Mouse (Mus musculus) midbrain, embryonic 10.5 days (tissue): ENCODE measurements around the gene Rnf183. TPM values are rescaled to one million over a fixed set of nuclear protein-coding genes. Genes with fewer than 3 reads are reported as not detected.
A peak's percentile ranks its signal among the peaks of the same experiment; 100 is the strongest.
"Not testable (repeated sequence)": the region's sequence is repeated elsewhere in the genome, so short reads cannot be mapped to it uniquely, and the experiment has no call there.

ENCODE experiments used
- DNase-seq: peaks from one replicate; pipeline ENCODE4 v3.0.0-alpha.2; 2017; ENCODE audit warnings: low spot score
- H3K27ac ChIP-seq: fragments of 300-500 bp; sonication (generic); replicated peaks from 2 replicates; pipeline ENCODE4 v1.5.1; 2016; ENCODE audit warnings: mild to moderate bottlenecking
- H3K27me3 ChIP-seq: fragments of 300-500 bp; sonication (generic); 2 replicates; pipeline ENCODE4 v1.6.1; 2016; ENCODE audit warnings: low read depth, mild to moderate bottlenecking; ENCODE audit not compliant: poor library complexity, severe bottlenecking
- H3K36me3 ChIP-seq: fragments of 300-500 bp; sonication (generic); 2 replicates; pipeline ENCODE4 v1.6.1; 2016; ENCODE audit warnings: mild to moderate bottlenecking, moderate library complexity
- H3K4me1 ChIP-seq: fragments of 300-500 bp; sonication (generic); 2 replicates; pipeline ENCODE4 v1.6.1; 2016
- H3K4me3 ChIP-seq: fragments of 300-500 bp; sonication (generic); 2 replicates; pipeline ENCODE4 v1.5.1; 2016; ENCODE audit warnings: mild to moderate bottlenecking, moderate library complexity
- H3K9me3 ChIP-seq: fragments of 300-500 bp; sonication (generic); replicated peaks from 2 replicates; pipeline ENCODE4 v1.6.1; 2016; ENCODE audit warnings: mild to moderate bottlenecking
- WGBS: fragments of 180-500 bp; shearing (Covaris S2); methylation state at CpG from one replicate; pipeline ENCODE4 v1.1.7; 2016; 5-methylcytosine and 5-hydroxymethylcytosine counted together
- polyA plus RNA-seq: library from polyadenylated mRNA; unstranded; fragments of >200 nt; fragmentation: Nextera tagmentation; extraction: Ambion mirVana; gene quantifications from 2 replicates; pipeline ENCODE4 v1.2.1, GENCODE M21; 2016

Rnf183 gene
- not detected in 2 replicates for polyA plus RNA-seq

DNA sequence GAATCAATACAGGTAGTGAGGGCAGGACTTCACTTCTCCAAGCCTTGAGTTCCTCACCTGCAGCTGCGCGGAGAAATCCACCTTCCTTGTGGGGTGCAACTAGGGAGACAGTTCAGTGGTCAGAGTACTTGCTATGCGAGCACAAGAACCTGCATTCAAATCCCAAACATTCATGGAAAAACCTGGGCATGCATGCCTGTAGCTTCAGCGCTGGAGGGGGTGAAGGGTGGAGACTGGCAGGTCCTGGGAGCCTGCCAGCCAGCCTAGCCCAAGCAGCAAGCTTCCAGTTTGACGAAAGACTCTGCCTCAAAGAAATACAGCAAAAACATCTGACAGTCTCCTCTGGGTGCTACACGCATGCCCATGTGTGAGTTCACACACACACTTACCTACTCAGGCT, at the start of gene Rnf183:
TSS of gene Rnf183 (minus strand) at position 172 of the 400 bp plus-strand sequence.
- H3K4me1 ChIP-seq, result no peaks in the 10 kb centered on the region
- WGBS, result 89% methylated on average over 6 of the region's 6 CpGs
- H3K36me3 ChIP-seq, result no peaks in the 10 kb centered on the region
- H3K4me3 ChIP-seq, result no peak within 1 kb of the TSS
- no peak for DNase-seq
- H3K27ac ChIP-seq, result no peak within 1 kb of the TSS
- H3K9me3 ChIP-seq, result no peaks in the 10 kb centered on the region
- no peaks in the 10 kb centered on the region for H3K27me3 ChIP-seq

DNA sequence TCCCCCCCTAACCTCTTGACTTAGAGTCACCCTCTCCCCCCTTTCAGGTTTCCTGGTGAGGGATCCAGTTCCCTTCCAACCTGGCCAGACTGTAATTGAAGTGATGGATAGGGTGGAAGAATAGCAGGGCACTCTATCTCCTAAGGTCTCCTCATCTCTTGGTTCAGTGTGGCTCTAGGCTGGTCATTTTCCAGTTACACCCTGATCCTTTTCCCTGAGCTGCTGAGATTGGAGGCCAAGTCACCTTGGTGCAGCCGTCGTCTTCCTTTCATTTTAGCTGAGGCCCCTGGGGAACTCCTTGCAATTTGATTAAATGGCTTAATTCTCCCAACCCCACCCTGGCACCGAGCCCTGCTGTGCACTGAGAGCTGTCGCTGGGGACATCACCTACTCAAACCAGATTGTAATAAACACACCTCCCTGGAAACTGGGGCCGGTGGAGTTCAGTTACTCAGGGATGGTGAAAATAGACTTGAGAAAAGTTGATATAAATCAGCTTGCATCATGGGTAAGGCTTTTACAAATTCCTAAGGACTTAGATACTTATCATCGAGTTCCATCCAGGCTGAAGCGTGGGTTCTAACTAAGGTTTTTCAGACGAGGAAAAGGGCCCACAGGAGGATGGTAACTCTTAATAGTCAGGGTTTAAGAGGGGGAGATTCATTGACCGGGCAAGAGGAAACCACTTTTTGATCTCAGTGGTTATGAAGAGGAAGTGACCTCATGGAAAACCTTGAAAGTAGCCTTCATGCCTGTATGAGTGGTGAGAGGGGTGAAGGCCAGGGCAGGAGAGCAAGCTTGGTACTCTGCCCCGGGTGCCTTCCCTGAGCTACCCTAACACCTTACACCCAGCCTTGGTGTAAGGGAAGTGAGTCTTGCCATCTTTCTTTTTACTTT, 45.9 kb upstream of the Rnf183 start:
- Histone ChIP-seq H3K36me3 (no peaks in the 10 kb centered on the region), H3K27ac (no peak overlapping the region), H3K27me3 (peaks cover 51% of the 10 kb centered on the region), H3K4me1 (peaks cover 11% of the 10 kb centered on the region), H3K4me3 (no peak overlapping the region), H3K9me3 (no peaks in the 10 kb centered on the region)
- WGBS, result 54% methylated on average over 10 of the region's 10 CpGs
- DNase-seq, result no peak

DNA sequence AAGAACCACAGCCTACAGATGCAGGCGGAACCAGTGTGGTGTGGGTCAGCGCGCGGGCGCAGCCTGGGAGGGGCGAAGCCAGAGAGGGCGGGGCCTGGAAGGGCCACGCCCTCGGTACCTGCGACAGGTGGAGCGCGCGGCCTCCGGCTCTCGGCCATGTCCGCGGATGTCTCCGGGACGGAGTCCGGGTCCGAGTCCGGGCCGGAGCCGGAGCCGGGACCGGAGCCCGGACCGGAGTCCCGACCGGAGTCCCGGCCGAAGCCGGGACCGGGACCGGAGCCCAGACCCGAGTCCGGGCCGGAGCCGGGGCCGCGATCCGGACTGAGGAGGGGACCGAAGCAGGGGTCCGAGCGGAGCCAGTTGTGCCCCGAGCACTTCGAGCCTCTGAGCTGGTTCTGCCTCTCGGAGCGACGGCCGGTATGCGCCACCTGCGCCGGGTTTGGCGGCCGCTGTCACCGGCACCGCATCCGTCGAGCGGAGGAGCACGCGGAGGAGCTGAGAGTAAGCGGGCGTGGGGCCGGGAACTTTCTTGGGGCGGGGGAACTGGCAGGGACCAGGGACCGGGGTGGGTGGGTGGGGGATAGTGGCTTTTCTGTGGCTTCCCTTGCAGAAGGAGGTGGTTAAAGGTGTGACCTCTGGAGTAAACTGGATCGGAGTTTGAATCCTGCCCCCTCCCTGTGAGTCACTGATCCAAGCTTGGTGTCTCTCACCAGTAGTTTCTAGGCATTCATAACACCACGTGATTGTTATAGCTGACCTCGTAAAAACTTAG, 45.1 kb upstream of the Rnf183 start, which contains the start of gene Bspry:
TSS of gene Bspry (plus strand) at position 117 of the 772 bp plus-strand sequence.
- WGBS, result 2% methylated on average over 71 of the region's 71 CpGs

DNA sequence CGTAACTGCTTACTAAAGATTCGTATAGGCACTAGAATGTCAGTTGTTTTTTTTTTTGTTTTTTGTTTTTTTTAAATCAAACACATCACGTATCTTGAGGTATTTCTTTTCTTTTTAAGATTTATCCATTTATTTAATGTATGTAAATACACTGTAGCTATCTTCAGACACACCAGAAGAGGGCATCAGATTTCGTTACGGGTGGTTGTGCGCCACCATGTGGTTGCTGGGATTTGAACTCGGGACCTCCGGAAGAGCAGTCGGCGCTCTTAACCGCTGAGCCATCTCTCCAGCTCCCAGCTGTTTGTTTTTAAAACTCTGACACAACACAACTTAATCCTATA, 44.5 kb upstream of the Rnf183 start:
- H3K9me3 ChIP-seq, H3K27ac ChIP-seq, DNase-seq, H3K36me3 ChIP-seq: not testable (repeated sequence)
- peak overlapping the region; percentile 58 for H3K4me3 ChIP-seq
- H3K27me3 ChIP-seq, result peaks cover 51% of the 10 kb centered on the region
- H3K4me1 ChIP-seq, result peaks cover 11% of the 10 kb centered on the region
- 14% methylated on average over 11 of the region's 11 CpGs for WGBS

More for the DNA sequence above, 45.1 kb upstream of the Rnf183 start, which contains the start of gene Bspry:
- Histone ChIP-seq H3K27ac (no peak within 1 kb of the TSS), H3K27me3 (peaks cover 51% of the 10 kb centered on the region), H3K9me3 (no peaks in the 10 kb centered on the region), H3K36me3 (no peaks in the 10 kb centered on the region), H3K4me3 (peak within 1 kb of the TSS; percentile 58), H3K4me1 (peaks cover 11% of the 10 kb centered on the region)
- DNase-seq, result peak; percentile 33

DNA sequence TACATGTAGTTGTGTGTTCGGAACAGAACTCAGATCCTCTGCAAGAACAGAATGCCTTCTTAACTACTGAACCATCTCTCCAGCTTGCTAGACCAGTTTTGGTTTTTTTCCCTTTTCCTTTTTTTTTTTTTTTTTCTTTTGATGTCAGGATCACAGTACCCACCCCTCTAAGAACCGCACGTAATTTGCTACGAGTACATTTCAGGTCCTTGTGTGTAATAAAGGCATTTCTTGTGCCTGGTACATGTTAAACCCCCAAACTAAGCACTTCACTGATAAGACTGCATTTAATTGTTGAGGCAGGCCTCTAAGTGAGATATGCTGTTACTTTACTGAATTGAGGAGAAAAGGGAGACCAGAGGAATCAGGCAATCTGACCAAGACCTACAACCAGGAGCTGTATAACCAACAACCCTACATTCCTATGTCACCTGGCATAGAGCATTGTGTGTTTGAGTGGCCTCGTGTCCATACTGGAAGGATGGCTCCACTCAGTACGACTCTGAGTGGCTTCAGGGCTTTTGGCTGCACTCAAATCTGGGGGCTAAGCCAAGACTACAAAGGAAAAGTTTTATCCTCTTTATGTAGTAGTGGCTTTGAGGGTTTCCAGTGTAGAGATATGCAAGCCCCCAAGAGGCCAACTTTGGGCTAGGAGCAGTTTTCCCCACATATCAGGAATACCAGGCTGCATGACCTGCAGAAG, 42.6 kb upstream of the Rnf183 start:
- Histone ChIP-seq H3K27ac (no peak overlapping the region), H3K27me3 (peaks cover 51% of the 10 kb centered on the region), H3K4me1 (peaks cover 11% of the 10 kb centered on the region), H3K4me3 (no peak overlapping the region), H3K36me3 (no peaks in the 10 kb centered on the region), H3K9me3 (no peaks in the 10 kb centered on the region)
- DNase-seq, result no peak
- 91% methylated on average over 6 of the region's 6 CpGs for WGBS

DNA sequence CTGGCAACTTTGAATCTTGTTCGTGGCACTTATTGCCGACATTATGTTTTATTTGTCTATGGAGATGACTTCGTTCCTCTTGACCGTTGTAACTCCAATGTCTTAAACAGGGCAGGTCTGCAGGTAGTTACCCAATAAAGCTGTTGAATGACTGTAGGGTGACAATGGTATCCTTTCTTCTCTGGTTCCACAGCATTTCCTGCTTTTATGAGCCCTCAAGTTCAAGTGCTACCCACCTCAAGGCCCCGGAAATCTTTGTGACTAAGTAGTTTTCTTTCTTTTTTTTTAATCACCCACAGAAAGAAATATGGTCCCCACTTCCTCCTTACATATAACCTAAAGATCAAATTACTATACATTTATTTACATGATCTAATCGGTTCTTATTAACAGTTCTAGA, 40.7 kb upstream of the Rnf183 start:
- Histone ChIP-seq H3K4me1 (peaks cover 12% of the 10 kb centered on the region), H3K27me3 (peaks cover 33% of the 10 kb centered on the region), H3K9me3 (no peaks in the 10 kb centered on the region), H3K27ac (no peak overlapping the region), H3K36me3 (no peaks in the 10 kb centered on the region), H3K4me3 (no peak overlapping the region)
- WGBS, result 91% methylated on average over 6 of the region's 6 CpGs
- DNase-seq, result no peak

DNA sequence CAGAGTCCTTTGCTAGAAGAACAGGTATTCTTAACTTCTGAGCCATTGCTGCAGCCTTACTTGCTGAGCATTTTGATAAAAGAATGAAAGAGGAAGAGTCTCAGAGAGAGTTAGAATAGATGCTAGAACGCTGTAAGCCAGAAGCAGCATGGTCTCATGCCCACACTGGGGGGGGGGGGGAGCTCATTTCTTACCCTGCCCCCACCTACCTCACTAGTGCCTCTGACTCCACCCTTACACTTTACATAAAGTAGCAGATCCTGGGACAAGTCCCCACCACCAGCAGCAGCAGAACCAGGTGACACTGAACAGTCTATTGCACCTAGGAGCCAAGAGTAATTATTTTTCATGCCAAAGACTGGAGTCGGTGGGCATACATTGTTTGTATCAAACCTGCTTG, 40.1 kb upstream of the Rnf183 start:
- no peaks in the 10 kb centered on the region for H3K36me3 ChIP-seq
- DNase-seq, result no peak
- H3K27me3 ChIP-seq, result peaks cover 27% of the 10 kb centered on the region
- peaks cover 17% of the 10 kb centered on the region for H3K4me1 ChIP-seq
- H3K4me3 ChIP-seq, result no peak overlapping the region
- 87% methylated on average over 2 of the region's 2 CpGs for WGBS
- no peak overlapping the region for H3K27ac ChIP-seq
- no peaks in the 10 kb centered on the region for H3K9me3 ChIP-seq

DNA sequence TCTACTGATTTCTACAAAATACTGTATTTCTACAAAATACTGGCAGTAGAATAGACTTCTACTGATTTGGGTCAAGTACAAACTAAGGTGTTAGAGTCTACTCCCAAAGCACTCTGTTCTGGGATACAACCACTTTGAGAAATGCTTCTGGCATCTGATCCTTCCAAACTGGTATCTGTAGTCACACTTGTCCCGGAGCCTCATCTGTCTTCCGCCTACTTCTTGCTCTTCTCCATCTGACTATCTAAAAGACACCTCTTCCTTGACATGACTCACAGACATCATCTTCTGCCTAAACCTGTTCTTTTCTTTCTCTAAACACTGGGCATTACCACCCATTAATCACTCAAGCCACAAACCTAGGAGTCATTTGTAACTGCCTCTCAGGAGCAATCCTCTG, 37.0 kb upstream of the Rnf183 start:
- WGBS, result 90% methylated on average over 2 of the region's 2 CpGs
- Histone ChIP-seq H3K4me3 (no peak overlapping the region), H3K27me3 (no peaks in the 10 kb centered on the region; the same call in 1 of the 2 replicates), H3K9me3 (no peaks in the 10 kb centered on the region), H3K4me1 (peaks cover 8% of the 10 kb centered on the region), H3K36me3 (peaks cover 6% of the 10 kb centered on the region), H3K27ac (no peak overlapping the region)
- no peak for DNase-seq

DNA sequence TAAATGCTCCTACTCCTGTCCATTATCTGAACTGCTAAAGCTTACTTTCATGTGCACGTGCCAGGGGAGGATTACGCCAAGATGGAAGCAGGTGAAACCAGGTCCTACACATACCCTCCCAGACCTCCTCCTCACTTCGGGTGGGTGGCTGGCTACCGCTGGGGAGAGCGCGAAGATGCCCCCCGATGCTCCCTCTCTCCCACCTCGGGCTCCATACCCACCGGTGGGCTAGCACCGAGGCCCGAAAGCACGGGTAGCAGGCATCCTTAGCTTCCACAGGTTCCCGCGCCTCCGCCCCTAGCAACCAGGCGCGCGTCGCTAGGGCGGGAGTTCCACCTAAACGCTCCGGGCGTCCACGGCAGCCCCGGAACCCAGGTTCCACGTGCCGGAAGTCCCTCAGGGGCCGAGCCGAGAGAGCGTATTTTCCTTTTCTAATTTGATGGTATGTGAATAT, 35.6 kb upstream of the Rnf183 start, which contains the start of gene Wdr31:
TSS of gene Wdr31 (minus strand) at position 299 of the 454 bp plus-strand sequence.
- under 1% methylated on average over 30 of the region's 30 CpGs for WGBS
- Histone ChIP-seq H3K9me3 (no peaks in the 10 kb centered on the region), H3K36me3 (peaks cover 6% of the 10 kb centered on the region), H3K27me3 (no peaks in the 10 kb centered on the region; the same call in 1 of the 2 replicates), H3K27ac (peak within 1 kb of the TSS; percentile 82), H3K4me1 (peaks cover 8% of the 10 kb centered on the region), H3K4me3 (peak within 1 kb of the TSS; percentile 67)
- DNase-seq, result peak; percentile 84

DNA sequence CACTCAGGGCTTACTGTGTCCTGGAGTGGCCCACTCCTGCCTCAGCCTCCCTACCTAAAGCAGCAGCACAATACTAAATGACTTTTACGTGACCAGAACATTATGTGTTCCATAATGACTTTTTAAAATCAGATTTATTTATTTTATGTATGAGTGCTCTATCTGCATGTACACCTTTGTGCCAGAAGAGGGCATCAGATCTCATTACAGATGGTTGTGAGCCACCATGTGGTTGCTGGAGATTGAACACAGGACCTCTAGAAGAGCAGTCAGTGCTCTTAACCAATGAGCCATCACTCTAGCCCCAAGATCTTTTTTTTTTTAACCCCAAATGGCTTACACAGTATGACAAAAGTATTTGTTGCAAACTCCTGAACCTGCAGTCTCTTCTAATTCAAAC, 33.1 kb upstream of the Rnf183 start:
- H3K4me1 ChIP-seq, result peaks cover 8% of the 10 kb centered on the region
- H3K36me3 ChIP-seq, result peaks cover 8% of the 10 kb centered on the region
- no peak overlapping the region for H3K27ac ChIP-seq
- no peaks in the 10 kb centered on the region; the same call in 1 of the 2 replicates for H3K27me3 ChIP-seq
- DNase-seq, result no peak
- no peaks in the 10 kb centered on the region for H3K9me3 ChIP-seq
- H3K4me3 ChIP-seq, result no peak overlapping the region
- 93% methylated on average over 1 of the region's 1 CpGs for WGBS

DNA sequence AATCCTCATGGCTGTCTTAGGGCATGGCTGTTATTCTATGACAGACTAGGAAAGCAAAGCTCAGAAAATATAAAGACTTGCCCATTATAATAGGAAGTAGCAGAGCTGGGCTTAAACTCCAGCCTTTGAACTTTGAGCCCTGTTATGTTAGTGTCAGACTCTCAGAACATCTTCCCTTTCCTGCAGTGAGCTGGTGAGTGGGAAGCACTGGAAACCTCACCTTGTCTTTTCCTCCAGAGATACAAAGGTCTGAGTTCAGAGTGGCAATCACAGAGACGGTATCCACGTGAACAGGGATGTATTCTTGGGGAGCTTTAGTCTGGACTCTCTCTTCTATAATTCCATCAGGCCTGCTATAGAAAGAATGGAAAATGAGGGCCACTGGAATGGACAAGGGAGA, 28.1 kb upstream of the Rnf183 start:
- H3K9me3 ChIP-seq, result no peaks in the 10 kb centered on the region
- H3K4me1 ChIP-seq, result no peaks in the 10 kb centered on the region
- no peaks in the 10 kb centered on the region for H3K27me3 ChIP-seq
- H3K4me3 ChIP-seq, result no peak overlapping the region
- 88% methylated on average over 2 of the region's 2 CpGs for WGBS
- peaks cover 32% of the 10 kb centered on the region for H3K36me3 ChIP-seq
- no peak for DNase-seq
- no peak overlapping the region for H3K27ac ChIP-seq

DNA sequence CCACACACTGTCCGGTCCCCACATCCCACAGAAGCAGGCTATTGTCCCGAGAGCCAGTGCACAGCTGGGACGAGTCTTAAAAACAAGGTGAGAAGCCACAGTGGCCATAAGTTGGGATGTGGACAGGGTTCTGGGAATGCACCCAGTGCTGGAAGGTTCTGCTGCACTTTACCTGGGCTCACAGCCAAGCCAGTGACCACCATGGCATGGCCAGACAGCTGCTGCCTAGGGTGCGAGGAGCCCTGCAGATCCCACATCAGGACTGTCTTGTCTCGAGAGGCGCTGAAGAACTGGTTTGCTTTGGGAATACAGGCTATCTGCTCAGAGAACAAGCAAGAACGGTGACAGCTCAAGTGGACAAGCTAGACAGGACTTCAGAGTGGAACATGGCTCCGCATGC, 25.3 kb upstream of the Rnf183 start:
- H3K4me1 ChIP-seq, result no peaks in the 10 kb centered on the region
- no peak for DNase-seq
- H3K27ac ChIP-seq, result no peak overlapping the region
- peaks cover 32% of the 10 kb centered on the region for H3K36me3 ChIP-seq
- 90% methylated on average over 8 of the region's 8 CpGs for WGBS
- no peaks in the 10 kb centered on the region for H3K9me3 ChIP-seq
- no peaks in the 10 kb centered on the region for H3K27me3 ChIP-seq
- H3K4me3 ChIP-seq, result no peak overlapping the region
